Mouse (Mus musculus): Measurements from ENCODE around the gene Exoc3l4.

DNA sequence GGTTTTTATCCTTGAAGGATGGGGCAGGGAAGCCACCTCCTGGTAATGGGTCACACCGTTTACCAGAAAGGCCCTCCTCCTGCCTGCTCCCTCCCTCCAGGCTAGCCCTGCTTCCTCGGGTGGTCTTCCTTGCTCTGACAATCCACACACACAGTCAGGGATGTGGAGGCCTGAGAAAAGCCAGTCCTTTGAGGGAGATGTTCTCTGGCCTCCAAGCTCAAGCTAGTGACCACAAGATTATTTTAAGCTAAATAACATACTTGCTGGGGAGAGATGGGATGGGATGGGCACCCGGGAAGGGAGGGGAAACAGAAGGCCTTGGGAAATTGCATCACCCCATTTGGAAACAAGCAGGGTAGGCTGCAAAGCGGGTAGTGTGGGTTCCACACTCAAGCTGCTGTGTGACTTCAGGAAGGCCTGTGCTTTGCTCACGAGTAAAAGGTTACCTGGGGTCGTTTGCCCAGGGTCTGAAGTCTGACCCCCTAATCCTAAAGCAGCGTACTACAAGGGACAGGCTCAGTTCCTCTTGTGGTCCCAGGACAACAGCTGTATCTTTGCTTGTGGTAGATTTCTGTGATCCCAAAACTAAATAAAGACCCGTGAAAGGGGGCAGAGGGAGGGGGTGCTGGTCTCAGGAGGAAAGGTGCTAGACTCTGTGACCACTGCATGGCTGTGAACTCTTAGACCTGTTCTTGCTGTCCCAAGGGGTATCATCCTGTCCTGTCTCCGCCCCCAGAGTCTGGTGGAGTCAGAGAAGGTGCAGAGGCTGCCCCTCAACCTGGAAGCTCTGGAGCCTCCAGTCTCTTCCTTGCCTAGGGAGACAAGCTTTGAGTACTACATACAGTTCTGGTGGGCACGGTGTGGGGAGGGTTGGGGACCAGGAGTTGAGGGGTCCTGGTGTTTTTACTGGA lies 27.4 kb downstream of the Exoc3l4 start:
- TF ChIP-seq CTCF (IDR thresholded peaks at IDR 0.05; ENCODE audit: extremely low read depth, insufficient read depth, insufficient read length, insufficient replicate concordance), result no peak
- TF ChIP-seq POLR2A (IDR thresholded peaks at IDR 0.05; ENCODE audit: low read depth, low read length), result no peak
